Comparison of ENCODE assay signal across 10 mouse cellular contexts in the genomic region with DNA sequence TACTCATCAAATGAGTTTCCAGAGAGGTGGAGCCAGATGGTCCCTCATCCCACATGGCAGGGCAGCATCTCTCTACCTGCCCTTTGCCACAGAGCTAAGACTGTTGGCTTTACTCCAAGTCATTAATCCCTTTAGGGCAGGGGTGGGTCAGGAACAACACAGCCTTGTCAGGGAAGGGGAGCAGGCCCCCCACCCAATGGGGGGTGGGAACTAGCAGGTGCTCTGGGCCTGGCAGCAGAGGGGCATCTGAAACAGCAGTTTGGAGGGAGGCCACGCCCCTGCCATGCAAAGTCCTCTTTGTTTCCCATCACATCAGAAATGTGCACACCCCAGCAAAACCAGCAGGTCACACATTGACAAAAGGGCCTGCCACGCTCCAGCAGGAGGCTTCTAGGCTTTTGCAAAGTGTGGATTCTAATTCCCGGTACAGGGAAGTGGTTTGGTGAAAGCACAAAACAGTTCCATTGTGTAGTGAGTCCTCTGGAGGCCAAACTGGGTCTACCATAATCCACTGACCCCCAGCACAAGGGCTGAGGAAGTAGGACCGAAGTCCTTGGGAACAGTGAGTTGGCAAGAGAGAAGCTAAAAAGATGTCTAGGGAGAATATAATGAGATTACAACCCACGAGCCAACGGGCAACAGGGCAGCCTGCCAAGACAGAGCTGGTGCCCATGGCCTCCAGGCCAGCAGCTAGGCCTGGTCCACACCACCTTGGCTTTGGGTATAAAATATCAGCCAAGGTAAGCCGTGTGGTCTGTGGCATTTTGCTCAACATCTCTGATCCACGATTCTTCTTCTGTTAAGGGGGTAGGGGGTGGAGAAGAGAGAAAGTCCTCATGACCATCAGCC. TPM values are rescaled to one million over a fixed set of nuclear protein-coding genes. Genes with fewer than 3 reads are reported as not detected.
DNase-seq lines count a peak whose midpoint lies in the region; ATAC-seq lines count a peak whose summit lies in the region.
"Had no signal": no experiment of that assay in that cellular context is flagged by ENCODE, and none has a peak within 500 bp of the region (broad histone marks: within the 10 kb centered on the region; RNA-seq: fewer than 3 reads in every experiment).

No protein-coding gene starts in this region.

- no peak overlapping the region for H3K4me3 ChIP-seq in hindbrain, embryonic 16.5 days (ENCODE audit: low read length)

- H3K4me2 ChIP-seq in hindbrain, embryonic 16.5 days (ENCODE audit: low read length), result no peak overlapping the region

- peaks cover 4% of the 10 kb centered on the region; the same call in 1 of the 2 replicates for H3K4me1 ChIP-seq in hindbrain, embryonic 16.5 days (ENCODE audit: control insufficient read depth, insufficient read depth, low read depth, low read length)

- no peaks in the 10 kb centered on the region for H3K9me3 ChIP-seq in hindbrain, embryonic 16.5 days (ENCODE audit: control insufficient read depth, low read length)

- no peaks in the 10 kb centered on the region for H3K27me3 ChIP-seq in hindbrain, embryonic 16.5 days (replicated peaks; ENCODE audit: control insufficient read depth, insufficient read depth, low read length)

- DNase-seq in cerebellum, postnatal 25 days, result peak; percentile 41 to 69
- DNase-seq in cerebellum, adult 11-12 months, result no peak
- DNase-seq in ZHBTc4 (ENCODE audit: low read depth, low spot score), result peak; percentile 16
- no peak for DNase-seq in urinary bladder, postnatal 14 days (ENCODE audit: low spot score)
- no peak for DNase-seq in frontal cortex, postnatal 10 days (ENCODE audit: low spot score in 2 of 2)
- DNase-seq in heart, postnatal 4 days, result no peak
- DNase-seq: heart, adult 11 months had no signal

- H3K36me3 ChIP-seq in hindbrain, embryonic 16.5 days (ENCODE audit: control insufficient read depth, insufficient read depth, low read length), result no peaks in the 10 kb centered on the region

- WGBS in hindbrain, embryonic 16.5 days, result 38% methylated on average over 8 of the region's 8 CpGs

- no peak overlapping the region for H3K9ac ChIP-seq in hindbrain, embryonic 16.5 days (ENCODE audit: low read depth, low read length)
- H3K9ac ChIP-seq: liver, embryonic 14.5 days had no signal

- peak overlapping the region; percentile 37; the same call in 1 of the 2 replicates for H3K27ac ChIP-seq in hindbrain, embryonic 16.5 days (ENCODE audit: low read depth, low read length)
- H3K27ac ChIP-seq: liver, embryonic 14.5 days had no signal

- ATAC-seq in hindbrain, embryonic 16.5 days, result peak; percentile 77
- peak; percentile 13; the same call in 1 of the 2 replicates for ATAC-seq in megakaryocyte progenitor cell, adult 5-6 weeks (replicated peaks; ENCODE audit: poor library complexity)

RNA-seq across cellular contexts. Expression of a gene that starts 26.7 kb away (rescaled TPM):
- 3.3 and 4.8 TPM in 2 replicates for polyA plus RNA-seq in hindbrain, embryonic 16.5 days (2015; fragmentation: Nextera tagmentation; extraction: Ambion mirVana)
- 1.0 and 1.3 TPM in 2 replicates for total RNA-seq in megakaryocyte progenitor cell, adult 5-6 weeks (2015)
- 0.71 and 0.91 TPM in 2 replicates for total RNA-seq in megakaryocyte progenitor cell, adult 5-6 weeks (2017)
- 10 to 100 TPM; 17.9 to 51.7 TPM for total RNA-seq in heart, postnatal 4 days (2021)

Comparison
In these comparisons a context has a peak if more than half of its experiments do, and no peak if none do; other contexts are left out.
1. DNase-seq: peak in cerebellum, postnatal 25 days (2 of 2) and ZHBTc4 (single experiment); none in cerebellum, adult 11-12 months (single experiment), urinary bladder, postnatal 14 days (single experiment), frontal cortex, postnatal 10 days (0 of 2) and heart, postnatal 4 days (single experiment).
2. RNA of a gene that starts 26.7 kb away (total RNA-seq): 17.9 to 51.7 TPM in heart, postnatal 4 days; 0.71 to 1.3 TPM in megakaryocyte progenitor cell, adult 5-6 weeks; every median in the first group is over 4 times any median in the second.